36 mouse cellular contexts compared by ENCODE assay signal in genomic region chr12:73898281-73898680, GRCm38 (mm10). TPM values are rescaled to one million over a fixed set of nuclear protein-coding genes. Genes with fewer than 3 reads are reported as not detected.
"Had no signal": no experiment of that assay in that cellular context is flagged by ENCODE, and none has a peak within 500 bp of the region (broad histone marks: within the 10 kb centered on the region; RNA-seq: fewer than 3 reads in every experiment).

No protein-coding gene starts in this region.

- H3K9me3 ChIP-seq: limb, embryonic 10.5 days; limb, embryonic 12.5 days; limb, embryonic 13.5 days; limb, embryonic 15.5 days; liver, embryonic 12.5 days; liver, embryonic 13.5 days; liver, embryonic 15.5 days; lung, embryonic 15.5 days; megakaryocyte, embryonic 14.5 days; midbrain, embryonic 10.5 days; midbrain, embryonic 12.5 days; midbrain, embryonic 13.5 days; midbrain, embryonic 15.5 days; neural tube, embryonic 12.5 days had no signal

- H3K9ac ChIP-seq: limb, embryonic 12.5 days; limb, embryonic 13.5 days; limb, embryonic 15.5 days; liver, embryonic 12.5 days; liver, embryonic 13.5 days; liver, embryonic 14.5 days; liver, embryonic 15.5 days; liver, postnatal 0 days; lung, embryonic 14.5 days; lung, embryonic 15.5 days; midbrain, embryonic 12.5 days; midbrain, embryonic 13.5 days; midbrain, embryonic 15.5 days; neural tube, embryonic 12.5 days had no signal

- H3K4me3 ChIP-seq: limb, embryonic 10.5 days; limb, embryonic 12.5 days; limb, embryonic 13.5 days; limb, embryonic 15.5 days; liver, embryonic 12.5 days; liver, embryonic 13.5 days; liver, embryonic 15.5 days; lung, embryonic 15.5 days; megakaryocyte, embryonic 14.5 days; midbrain, embryonic 10.5 days; midbrain, embryonic 12.5 days; midbrain, embryonic 13.5 days; midbrain, embryonic 15.5 days; myocyte; neural tube, embryonic 12.5 days had no signal

- DNase-seq: left cerebral cortex, postnatal 4 days; liver; liver, embryonic 13.5 days; liver, postnatal 0 days; lung, adult 18-20 months; lung, adult 2 months; lung, embryonic 14.5 days; lung, postnatal 10 days; lung, postnatal 14 days; lung, postnatal 36 days; lung, postnatal 4 days; midbrain, embryonic 14.5 days had no signal

- H3K36me3 ChIP-seq: limb, embryonic 10.5 days; limb, embryonic 12.5 days; limb, embryonic 13.5 days; limb, embryonic 15.5 days; liver, embryonic 12.5 days; liver, embryonic 13.5 days; liver, embryonic 15.5 days; lung, embryonic 15.5 days; midbrain, embryonic 10.5 days; midbrain, embryonic 12.5 days; midbrain, embryonic 13.5 days; midbrain, embryonic 15.5 days; neural tube, embryonic 12.5 days had no signal

- H3K27ac ChIP-seq: limb, embryonic 10.5 days; limb, embryonic 12.5 days; limb, embryonic 13.5 days; limb, embryonic 15.5 days; liver, embryonic 12.5 days; liver, embryonic 13.5 days; liver, embryonic 14.5 days; liver, embryonic 15.5 days; lung, embryonic 15.5 days; macrophage; midbrain, embryonic 10.5 days; midbrain, embryonic 12.5 days; midbrain, embryonic 13.5 days; midbrain, embryonic 15.5 days; neural tube, embryonic 12.5 days had no signal

- ATAC-seq: liver, embryonic 12.5 days; liver, postnatal 0 days; lung, postnatal 0 days; midbrain, embryonic 13.5 days; midbrain, embryonic 15.5 days; midbrain, embryonic 16.5 days had no signal

- H3K4me1 ChIP-seq: limb, embryonic 13.5 days; limb, embryonic 15.5 days; liver, embryonic 12.5 days; liver, embryonic 13.5 days; liver, embryonic 15.5 days; lung, embryonic 15.5 days; megakaryocyte, embryonic 14.5 days; midbrain, embryonic 10.5 days; midbrain, embryonic 12.5 days; midbrain, embryonic 13.5 days; midbrain, embryonic 15.5 days; neural tube, embryonic 12.5 days had no signal

- H3K27me3 ChIP-seq: limb, embryonic 12.5 days; limb, embryonic 13.5 days; limb, embryonic 15.5 days; liver, embryonic 13.5 days; liver, embryonic 15.5 days; lung, embryonic 15.5 days; midbrain, embryonic 12.5 days; midbrain, embryonic 13.5 days; midbrain, embryonic 15.5 days; neural tube, embryonic 12.5 days had no signal

- H3K4me2 ChIP-seq: limb, embryonic 12.5 days; limb, embryonic 13.5 days; limb, embryonic 15.5 days; liver, embryonic 11.5 days; liver, embryonic 12.5 days; liver, embryonic 13.5 days; liver, embryonic 15.5 days; lung, embryonic 14.5 days; lung, embryonic 15.5 days; midbrain, embryonic 11.5 days; midbrain, embryonic 12.5 days; midbrain, embryonic 13.5 days; midbrain, embryonic 15.5 days; neural tube, embryonic 12.5 days had no signal

RNA-seq across cellular contexts. Expression of gene Gm49321, which starts 39.2 kb away (rescaled TPM):
- total RNA-seq: liver, adult 2 months; megakaryocyte-erythroid progenitor cell, adult 5-6 weeks; midbrain, postnatal 0 days; monocyte, adult 5-6 weeks had no signal
- polyA plus RNA-seq: liver, adult 2 months; lung, adult 2 months; macrophage; myocyte had no signal
